Mouse (Mus musculus) liver, embryonic 11.5 days (tissue): ENCODE results near the gene Ankfy1. TPM values are rescaled to one million over a fixed set of nuclear protein-coding genes. Genes with fewer than 3 reads are reported as not detected.
"Not testable (repeated sequence)": the region's sequence is repeated elsewhere in the genome, so short reads cannot be mapped to it uniquely, and the experiment has no call there.

Source experiments
- ATAC-seq: fragments of 200-750 bp; cut with Nextera tagmentation; replicated peaks from 2 replicates; pipeline ENCODE4 v1.8.0; 2017; ENCODE audit warnings: moderate number of reproducible peaks, mild to moderate bottlenecking, moderate TSS enrichment, moderate library complexity; ENCODE audit not compliant: low FRiP score
- DNase-seq: peaks from one replicate; pipeline ENCODE4 v3.0.0-alpha.2; 2017; ENCODE audit warnings: low spot score
- H3K27ac ChIP-seq: fragments of 300-500 bp; sonication (generic); 2 replicates; pipeline ENCODE4 v1.5.1; 2014; ENCODE audit warnings: mild to moderate bottlenecking, low read depth, low read length, control low read depth
- H3K27me3 ChIP-seq: fragments of 300-500 bp; sonication (generic); replicated peaks from 2 replicates; pipeline ENCODE4 v1.6.1; 2014; ENCODE audit warnings: low read length, mixed read lengths; ENCODE audit not compliant: control insufficient read depth, insufficient read depth
- H3K36me3 ChIP-seq: fragments of 300-500 bp; sonication (generic); 2 replicates; pipeline ENCODE4 v1.6.1; 2014; ENCODE audit warnings: mild to moderate bottlenecking, low read length, moderate library complexity, mixed read lengths; ENCODE audit not compliant: control insufficient read depth, insufficient read depth
- H3K4me1 ChIP-seq: fragments of 300-500 bp; sonication (generic); replicated peaks from 2 replicates; pipeline ENCODE4 v1.6.1; 2014; ENCODE audit warnings: low read length, mixed read lengths; ENCODE audit not compliant: control insufficient read depth, insufficient read depth
- H3K4me2 ChIP-seq: fragments of 300-500 bp; sonication (generic); 2 replicates; pipeline ENCODE4 v1.6.1; 2014; ENCODE audit warnings: mild to moderate bottlenecking, control low read depth, moderate library complexity
- H3K4me3 ChIP-seq: fragments of 300-500 bp; sonication (generic); 2 replicates; pipeline ENCODE4 v1.5.1; 2014; ENCODE audit warnings: low read depth, low read length, control low read depth
- H3K9ac ChIP-seq: fragments of 300-500 bp; sonication (generic); 2 replicates; pipeline ENCODE4 v1.6.1; 2014; ENCODE audit warnings: low read depth, low read length, control low read depth
- H3K9me3 ChIP-seq: fragments of 300-500 bp; sonication (generic); 2 replicates; pipeline ENCODE4 v1.6.1; 2016; ENCODE audit warnings: low read length, inconsistent platforms, mixed read lengths; ENCODE audit not compliant: control insufficient read depth
- WGBS: fragments of 180-500 bp; shearing (Covaris S2); extraction: QIAGEN DNeasy Blood & Tissue Kit; methylation state at CpG from one replicate; pipeline ENCODE4 v1.1.7; 2014; 5-methylcytosine and 5-hydroxymethylcytosine counted together
- polyA plus RNA-seq: library from polyadenylated mRNA; unstranded; fragments of >200 nt; fragmentation: Nextera tagmentation; extraction: Ambion mirVana; gene quantifications from 2 replicates; pipeline ENCODE4 v1.2.1, GENCODE M21; 2014

The Ankfy1 gene
- polyA plus RNA-seq, 1 experiment from 2014 or later, result 25.4 TPM

- Histone ChIP-seq H3K4me3 (no peak overlapping the region), H3K27me3 (no peaks in the 10 kb centered on the region), H3K9me3 (no peaks in the 10 kb centered on the region), H3K4me1 (no peaks in the 10 kb centered on the region), H3K9ac (no peak overlapping the region), H3K27ac (no peak overlapping the region), H3K36me3 (peaks cover 45% of the 10 kb centered on the region), H3K4me2 (no peak overlapping the region)
- no peak for ATAC-seq
- DNase-seq, result no peak
- 85% methylated on average over 1 of the region's 1 CpGs for WGBS
These were observed 71.0 kb downstream of the Ankfy1 start for GRCm38 (mm10) chr11:72760781-72761180.

GRCm38 (mm10) chr11:72764270-72764669 is 74.5 kb downstream of the Ankfy1 start:
- DNase-seq (no peak), ATAC-seq (no peak)
- Histone ChIP-seq H3K27ac (no peak overlapping the region), H3K27me3 (no peaks in the 10 kb centered on the region), H3K4me1 (no peaks in the 10 kb centered on the region), H3K9ac (no peak overlapping the region), H3K36me3 (peaks cover 43% of the 10 kb centered on the region), H3K4me2 (no peak overlapping the region), H3K9me3 (no peaks in the 10 kb centered on the region), H3K4me3 (no peak overlapping the region)
- 90% methylated on average over 4 of the region's 4 CpGs for WGBS

- H3K4me1 ChIP-seq, result no peaks in the 10 kb centered on the region
- H3K4me3 ChIP-seq, result no peak overlapping the region
- DNase-seq (no peak), ATAC-seq (no peak)
- H3K27ac ChIP-seq, result no peak overlapping the region
- no peak overlapping the region for H3K4me2 ChIP-seq
- H3K9me3 ChIP-seq, result no peaks in the 10 kb centered on the region
- WGBS, result 91% methylated on average over 8 of the region's 8 CpGs
- H3K9ac ChIP-seq, result no peak overlapping the region
- peaks cover 30% of the 10 kb centered on the region for H3K36me3 ChIP-seq
- no peaks in the 10 kb centered on the region for H3K27me3 ChIP-seq
These were observed 77.9 kb downstream of the Ankfy1 start for GRCm38 (mm10) chr11:72767716-72768115.

GRCm38 (mm10) chr11:72769061-72769460 is 79.3 kb downstream of the Ankfy1 start:
- no peaks in the 10 kb centered on the region for H3K27me3 ChIP-seq
- no peak overlapping the region for H3K4me3 ChIP-seq
- H3K9me3 ChIP-seq, result no peaks in the 10 kb centered on the region
- DNase-seq, result no peak
- 92% methylated on average over 3 of the region's 3 CpGs for WGBS
- ATAC-seq, result no peak
- no peak overlapping the region for H3K9ac ChIP-seq
- peaks cover 21% of the 10 kb centered on the region for H3K36me3 ChIP-seq
- no peaks in the 10 kb centered on the region for H3K4me1 ChIP-seq
- no peak overlapping the region for H3K4me2 ChIP-seq
- no peak overlapping the region for H3K27ac ChIP-seq

GRCm38 (mm10) chr11:72770324-72770723 is 80.5 kb downstream of the Ankfy1 start:
- 88% methylated on average over 3 of the region's 3 CpGs for WGBS
- H3K27me3 ChIP-seq, result no peaks in the 10 kb centered on the region
- no peak overlapping the region for H3K4me3 ChIP-seq
- H3K9me3 ChIP-seq, result no peaks in the 10 kb centered on the region
- peaks cover 19% of the 10 kb centered on the region for H3K36me3 ChIP-seq
- H3K27ac ChIP-seq, result no peak overlapping the region
- no peaks in the 10 kb centered on the region for H3K4me1 ChIP-seq
- DNase-seq (no peak), ATAC-seq (no peak)
- H3K9ac ChIP-seq, result no peak overlapping the region
- no peak overlapping the region for H3K4me2 ChIP-seq

GRCm38 (mm10) chr11:72770816-72771215 is 81.0 kb downstream of the Ankfy1 start:
- no peak for ATAC-seq
- WGBS, result 90% methylated on average over 5 of the region's 5 CpGs
- no peak overlapping the region for H3K9ac ChIP-seq

GRCm38 (mm10) chr11:72771461-72771860 is 81.7 kb downstream of the Ankfy1 start:
- H3K9me3 ChIP-seq, result no peaks in the 10 kb centered on the region
- 75% methylated on average over 4 of the region's 4 CpGs for WGBS

More at GRCm38 (mm10) chr11:72770816-72771215, 81.0 kb downstream of the Ankfy1 start:
- H3K4me3 ChIP-seq, result no peak overlapping the region
- H3K4me1 ChIP-seq, result no peaks in the 10 kb centered on the region
- no peaks in the 10 kb centered on the region for H3K27me3 ChIP-seq
- DNase-seq, result no peak
- no peak overlapping the region for H3K4me2 ChIP-seq
- H3K9me3 ChIP-seq, result no peaks in the 10 kb centered on the region
- H3K36me3 ChIP-seq, result peaks cover 19% of the 10 kb centered on the region
- H3K27ac ChIP-seq, result no peak overlapping the region

GRCm38 (mm10) chr11:72772611-72773010 is 82.8 kb downstream of the Ankfy1 start:
- H3K4me2 ChIP-seq, H3K9me3 ChIP-seq, H3K4me1 ChIP-seq, H3K27me3 ChIP-seq, H3K9ac ChIP-seq, H3K4me3 ChIP-seq, ATAC-seq, H3K27ac ChIP-seq, DNase-seq: not testable (repeated sequence)
- 33% methylated on average over 1 of the region's 1 CpGs for WGBS
- H3K36me3 ChIP-seq, result peaks cover 13% of the 10 kb centered on the region

More at GRCm38 (mm10) chr11:72771461-72771860, 81.7 kb downstream of the Ankfy1 start:
- Histone ChIP-seq H3K27ac (no peak overlapping the region), H3K4me3 (no peak overlapping the region), H3K27me3 (no peaks in the 10 kb centered on the region), H3K4me2 (no peak overlapping the region), H3K4me1 (no peaks in the 10 kb centered on the region), H3K9ac (no peak overlapping the region), H3K36me3 (peaks cover 19% of the 10 kb centered on the region)
- ATAC-seq, result no peak
- DNase-seq, result no peak

GRCm38 (mm10) chr11:72778957-72779356 is 89.2 kb downstream of the Ankfy1 start:
- Histone ChIP-seq H3K4me3 (no peak overlapping the region), H3K9ac (no peak overlapping the region), H3K27ac (no peak overlapping the region), H3K4me2 (no peak overlapping the region), H3K36me3 (no peaks in the 10 kb centered on the region), H3K27me3 (no peaks in the 10 kb centered on the region), H3K9me3 (no peaks in the 10 kb centered on the region), H3K4me1 (no peaks in the 10 kb centered on the region)
- DNase-seq (no peak), ATAC-seq (no peak)
